Mouse (Mus musculus): ENCODE data around the gene Foxp1.

The Foxp1 gene

GRCm38 (mm10) chr6:99330169-99330568, 192.4 kb downstream of the Foxp1 start:
- DNase-seq (ENCODE audit: low spot score in 2 of 2) = no peak

- no peak for DNase-seq (ENCODE audit: low spot score in 2 of 2)
Observed at GRCm38 (mm10) chr6:99328634-99329033, 193.9 kb downstream of the Foxp1 start.

- DNase-seq (ENCODE audit: low spot score in 2 of 2) = no peak
Observed at GRCm38 (mm10) chr6:99328146-99328545, 194.4 kb downstream of the Foxp1 start.

GRCm38 (mm10) chr6:99327721-99328120, 194.8 kb downstream of the Foxp1 start:
- peak in 1 of 2 experiments; percentile 62 for DNase-seq (ENCODE audit: low spot score in 2 of 2)

GRCm38 (mm10) chr6:99325881-99326280, 196.6 kb downstream of the Foxp1 start:
- DNase-seq (ENCODE audit: low spot score in 2 of 2) = no peak

- no peak for DNase-seq (ENCODE audit: low spot score in 2 of 2)
Observed at GRCm38 (mm10) chr6:99325461-99325860, 197.1 kb downstream of the Foxp1 start.

GRCm38 (mm10) chr6:99322132-99322904, 200.2 kb downstream of the Foxp1 start:
- no peak for DNase-seq (ENCODE audit: low spot score in 2 of 2)

- no peak for DNase-seq (ENCODE audit: low spot score in 2 of 2)
Observed at GRCm38 (mm10) chr6:99320444-99320843, 202.1 kb downstream of the Foxp1 start.

GRCm38 (mm10) chr6:99319415-99320405, 202.8 kb downstream of the Foxp1 start:
- DNase-seq (ENCODE audit: low spot score in 2 of 2) = no peak

GRCm38 (mm10) chr6:99314746-99315145, 207.8 kb downstream of the Foxp1 start:
- DNase-seq (ENCODE audit: low spot score in 2 of 2) = no peak

- no peak for DNase-seq (ENCODE audit: low spot score in 2 of 2)
Observed at GRCm38 (mm10) chr6:99310529-99310928, 212.0 kb downstream of the Foxp1 start.

- no peak for DNase-seq (ENCODE audit: low spot score in 2 of 2)
Observed at GRCm38 (mm10) chr6:99310171-99310500, 212.4 kb downstream of the Foxp1 start.

GRCm38 (mm10) chr6:99309466-99310170, 212.9 kb downstream of the Foxp1 start:
- DNase-seq (ENCODE audit: low spot score in 2 of 2) = no peak

- no peak for DNase-seq (ENCODE audit: low spot score in 2 of 2)
Observed at GRCm38 (mm10) chr6:99305751-99306150, 216.8 kb downstream of the Foxp1 start.

- no peak for DNase-seq (ENCODE audit: low spot score in 2 of 2)
Observed at GRCm38 (mm10) chr6:99305236-99305635, 217.3 kb downstream of the Foxp1 start.

- no peak for DNase-seq (ENCODE audit: low spot score in 2 of 2)
Observed at GRCm38 (mm10) chr6:99302662-99303435, 219.7 kb downstream of the Foxp1 start.

- DNase-seq (ENCODE audit: low spot score in 2 of 2) = no peak
Observed at GRCm38 (mm10) chr6:99301923-99302322, 220.6 kb downstream of the Foxp1 start.

- DNase-seq (ENCODE audit: low spot score in 2 of 2) = no peak
Observed at GRCm38 (mm10) chr6:99300235-99300634, 222.3 kb downstream of the Foxp1 start.

- no peak for DNase-seq (ENCODE audit: low spot score in 2 of 2)
Observed at GRCm38 (mm10) chr6:99299196-99299595, 223.3 kb downstream of the Foxp1 start.

- DNase-seq (ENCODE audit: low spot score in 2 of 2) = no peak
Observed at GRCm38 (mm10) chr6:99297535-99297934, 225.0 kb downstream of the Foxp1 start.

GRCm38 (mm10) chr6:99295495-99295894, 227.0 kb downstream of the Foxp1 start:
- DNase-seq (ENCODE audit: low spot score in 2 of 2) = no peak

Data from urinary bladder, postnatal 36 days (tissue).